Mouse (Mus musculus): ENCODE measurements at regions not wholly inside any gene's neighbourhood (a gene's known extent, or its start where the extent isn't known, plus 50 kb on each side); places are given as distances from the start of the nearest gene placed in this dataset.

DNA sequence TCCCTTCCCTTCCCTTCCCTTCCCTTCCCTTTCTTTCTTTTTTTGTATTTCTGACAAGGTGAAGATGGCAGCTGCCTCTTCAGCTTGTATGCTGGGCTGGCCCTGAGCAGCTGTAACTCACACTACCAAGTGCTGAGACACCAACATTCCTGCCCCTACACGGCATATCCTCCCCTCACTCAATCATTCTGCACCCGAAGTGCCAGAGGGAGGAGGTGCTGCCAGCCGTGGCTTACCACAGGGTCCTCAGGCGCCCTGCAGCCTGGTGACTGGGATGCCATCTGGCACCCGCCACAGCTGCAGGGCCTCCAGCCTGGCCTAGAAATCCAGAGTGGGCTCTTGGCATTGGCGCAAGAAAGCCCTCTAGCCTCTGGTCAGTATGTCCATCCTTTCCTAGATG is 84.4 kb upstream of the Bcl6 start:
- H3K4me3 ChIP-seq = no peak overlapping the region
- no peak for TF ChIP-seq CTCF (IDR thresholded peaks at IDR 0.05)
- H3K27ac ChIP-seq = no peak overlapping the region
- intact Hi-C loops (cut with DNase I) = no loop called here
- no peak for DNase-seq (ENCODE audit: extremely low spot score in 1 of 2, low spot score in 2 of 2)

DNA sequence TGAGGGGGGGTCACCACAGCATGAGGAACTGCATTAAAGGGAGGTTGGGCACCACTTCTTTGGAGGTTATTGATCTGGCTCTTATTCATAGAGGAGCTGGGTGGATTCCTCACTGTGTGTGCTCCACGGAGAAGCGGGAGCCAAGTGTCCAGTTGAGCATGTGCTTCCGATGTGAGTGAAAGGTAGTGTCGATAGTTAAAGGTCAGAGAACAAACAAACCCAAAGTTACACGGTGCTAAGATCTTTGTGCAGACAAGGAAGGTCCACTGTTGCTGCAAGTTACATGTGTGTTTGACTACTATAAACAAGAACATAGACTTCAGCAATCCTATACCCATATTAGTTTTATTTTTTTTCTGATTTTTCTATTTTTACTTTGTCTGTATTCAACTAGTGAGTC is 80.8 kb upstream of the Bcl6 start:
- no peak overlapping the region for H3K4me3 ChIP-seq
- no peak for TF ChIP-seq CTCF (IDR thresholded peaks at IDR 0.05)
- no peak for DNase-seq (ENCODE audit: extremely low spot score in 1 of 2, low spot score in 2 of 2)
- intact Hi-C loops (cut with DNase I) = no loop called here
- no peak overlapping the region for H3K27ac ChIP-seq

- no peak for DNase-seq (ENCODE audit: extremely low spot score in 1 of 2, low spot score in 2 of 2)
- intact Hi-C loops (cut with DNase I) = no loop called here
- TF ChIP-seq CTCF (IDR thresholded peaks at IDR 0.05) = no peak
- no peak overlapping the region for H3K27ac ChIP-seq
- H3K4me3 ChIP-seq = no peak overlapping the region
Observed at GRCm38 (mm10) chr16:24068250-24068813, 79.7 kb upstream of the Bcl6 start.

- no peak overlapping the region for H3K4me3 ChIP-seq
- TF ChIP-seq CTCF (IDR thresholded peaks at IDR 0.05) = no peak
- intact Hi-C loops (cut with DNase I) = no loop called here
- DNase-seq (ENCODE audit: extremely low spot score in 1 of 2, low spot score in 2 of 2) = no peak
- no peak overlapping the region for H3K27ac ChIP-seq
Observed at GRCm38 (mm10) chr16:24062314-24062713, 73.7 kb upstream of the Bcl6 start.

DNA sequence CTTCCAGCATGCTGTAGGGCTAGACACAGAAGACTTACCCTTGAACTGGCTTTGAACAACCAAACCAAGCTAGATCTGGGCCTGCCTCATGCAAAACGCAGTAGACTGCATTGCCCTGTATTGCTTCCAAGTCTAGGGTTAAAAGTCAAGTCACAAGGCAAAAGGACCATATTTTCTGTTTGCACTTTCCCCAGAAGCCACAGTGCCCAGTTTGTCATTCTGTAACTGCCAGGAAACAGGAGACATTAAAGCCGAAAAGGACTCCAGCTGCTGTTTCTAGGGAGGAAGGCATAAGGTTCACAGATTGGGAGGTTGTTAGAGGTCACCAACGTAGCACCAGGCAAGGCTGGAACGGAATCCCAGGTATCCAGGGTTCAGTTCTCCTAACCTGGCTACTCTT is 72.8 kb upstream of the Bcl6 start:
- no peak overlapping the region for H3K4me3 ChIP-seq
- no peak for DNase-seq (ENCODE audit: extremely low spot score in 1 of 2, low spot score in 2 of 2)
- no peak for TF ChIP-seq CTCF (IDR thresholded peaks at IDR 0.05)
- H3K27ac ChIP-seq = no peak overlapping the region
- intact Hi-C loops (cut with DNase I) = no loop called here

GRCm38 (mm10) chr16:24059090-24059600 is 70.5 kb upstream of the Bcl6 start:
- intact Hi-C loops (cut with DNase I) = no loop called here
- H3K4me3 ChIP-seq = no peak overlapping the region
- no peak for TF ChIP-seq CTCF (IDR thresholded peaks at IDR 0.05)
- DNase-seq (ENCODE audit: extremely low spot score in 1 of 2, low spot score in 2 of 2) = no peak
- H3K27ac ChIP-seq = no peak overlapping the region

DNA sequence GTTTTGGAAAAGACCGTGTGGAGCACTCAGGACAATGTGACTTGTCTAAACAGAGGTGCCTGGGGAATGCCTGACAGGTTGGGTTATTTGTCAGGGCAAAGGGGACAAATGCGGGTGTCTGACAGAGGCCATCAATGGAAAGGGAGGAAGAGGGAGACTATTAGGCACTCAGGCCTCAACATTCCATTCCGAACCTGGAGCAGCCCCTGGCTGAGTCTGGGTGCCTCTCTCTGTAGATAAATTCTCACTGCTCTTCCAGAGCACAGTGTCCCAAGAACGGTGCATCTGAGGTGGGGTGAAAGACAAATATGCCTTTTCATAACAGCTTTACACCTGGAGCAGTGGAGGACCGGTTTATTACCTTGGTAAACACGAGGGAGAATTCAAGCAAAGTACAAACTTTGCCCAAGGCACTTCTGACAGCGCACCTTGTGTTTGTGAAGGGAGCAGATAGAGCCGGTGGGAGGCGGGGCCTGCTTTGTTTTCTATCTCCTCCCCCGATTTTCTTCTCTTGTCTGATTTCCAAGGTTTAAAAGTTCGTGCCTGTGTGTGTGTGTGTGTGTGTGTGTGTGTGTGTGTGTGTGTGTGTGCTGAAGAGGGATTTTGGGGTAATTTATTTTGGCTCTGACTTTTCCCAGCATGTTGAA is 68.4 kb upstream of the Bcl6 start:
- no peak for DNase-seq (ENCODE audit: extremely low spot score in 1 of 2, low spot score in 2 of 2)
- intact Hi-C loops (cut with DNase I) = no loop called here
- TF ChIP-seq CTCF (IDR thresholded peaks at IDR 0.05) = no peak
- H3K4me3 ChIP-seq = no peak overlapping the region
- H3K27ac ChIP-seq = no peak overlapping the region

GRCm38 (mm10) chr16:24056123-24056884 is 67.7 kb upstream of the Bcl6 start:
- no peak for DNase-seq (ENCODE audit: extremely low spot score in 1 of 2, low spot score in 2 of 2)
- H3K27ac ChIP-seq = no peak overlapping the region
- no peak for TF ChIP-seq CTCF (IDR thresholded peaks at IDR 0.05)
- H3K4me3 ChIP-seq = no peak overlapping the region
- intact Hi-C loops (cut with DNase I) = no loop called here

DNA sequence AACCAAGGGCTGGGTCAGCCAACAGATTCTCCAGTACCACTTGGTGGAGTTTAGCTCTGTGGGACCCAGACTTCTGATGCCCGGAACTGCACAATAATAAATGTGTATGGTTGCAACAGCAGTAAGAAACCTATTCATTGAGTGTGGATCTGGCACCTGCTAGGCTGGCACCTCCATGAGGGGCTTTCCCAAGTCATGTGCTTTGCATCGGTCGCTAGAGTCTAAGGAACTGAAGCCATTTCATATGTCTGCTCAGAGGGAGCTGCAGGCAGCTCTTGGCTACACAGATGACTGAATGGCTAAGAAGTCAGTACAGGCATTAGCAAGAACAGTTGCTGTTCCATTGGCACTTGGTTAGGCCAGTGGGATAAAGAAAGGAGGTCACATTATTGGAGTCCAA is 65.6 kb upstream of the Bcl6 start:
- no peak overlapping the region for H3K27ac ChIP-seq
- no peak for TF ChIP-seq CTCF (IDR thresholded peaks at IDR 0.05)
- intact Hi-C loops (cut with DNase I) = no loop called here
- DNase-seq (ENCODE audit: extremely low spot score in 1 of 2, low spot score in 2 of 2) = no peak
- no peak overlapping the region for H3K4me3 ChIP-seq

DNA sequence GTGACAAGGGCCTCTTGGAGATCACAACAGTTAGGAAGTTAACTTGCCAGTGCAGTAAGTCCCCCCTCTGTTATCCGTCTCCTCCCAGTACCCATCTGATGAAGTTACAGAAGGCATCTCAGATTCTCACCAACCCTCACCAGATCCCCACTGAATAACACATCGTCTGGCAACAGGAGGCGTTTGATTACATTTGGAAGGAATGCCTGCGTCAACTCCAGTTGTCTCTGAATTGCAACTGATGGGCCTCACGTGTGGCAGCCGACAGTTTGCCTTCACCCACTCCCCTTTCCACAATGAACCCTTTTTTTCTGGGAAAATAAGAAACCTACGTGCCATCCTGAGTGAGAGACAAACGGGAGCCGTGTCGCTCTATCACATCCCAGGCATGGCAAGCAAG is 64.8 kb upstream of the Bcl6 start:
- no peak overlapping the region for H3K27ac ChIP-seq
- TF ChIP-seq CTCF (IDR thresholded peaks at IDR 0.05) = no peak
- H3K4me3 ChIP-seq = no peak overlapping the region
- no peak for DNase-seq (ENCODE audit: extremely low spot score in 1 of 2, low spot score in 2 of 2)
- intact Hi-C loops (cut with DNase I) = no loop called here

DNA sequence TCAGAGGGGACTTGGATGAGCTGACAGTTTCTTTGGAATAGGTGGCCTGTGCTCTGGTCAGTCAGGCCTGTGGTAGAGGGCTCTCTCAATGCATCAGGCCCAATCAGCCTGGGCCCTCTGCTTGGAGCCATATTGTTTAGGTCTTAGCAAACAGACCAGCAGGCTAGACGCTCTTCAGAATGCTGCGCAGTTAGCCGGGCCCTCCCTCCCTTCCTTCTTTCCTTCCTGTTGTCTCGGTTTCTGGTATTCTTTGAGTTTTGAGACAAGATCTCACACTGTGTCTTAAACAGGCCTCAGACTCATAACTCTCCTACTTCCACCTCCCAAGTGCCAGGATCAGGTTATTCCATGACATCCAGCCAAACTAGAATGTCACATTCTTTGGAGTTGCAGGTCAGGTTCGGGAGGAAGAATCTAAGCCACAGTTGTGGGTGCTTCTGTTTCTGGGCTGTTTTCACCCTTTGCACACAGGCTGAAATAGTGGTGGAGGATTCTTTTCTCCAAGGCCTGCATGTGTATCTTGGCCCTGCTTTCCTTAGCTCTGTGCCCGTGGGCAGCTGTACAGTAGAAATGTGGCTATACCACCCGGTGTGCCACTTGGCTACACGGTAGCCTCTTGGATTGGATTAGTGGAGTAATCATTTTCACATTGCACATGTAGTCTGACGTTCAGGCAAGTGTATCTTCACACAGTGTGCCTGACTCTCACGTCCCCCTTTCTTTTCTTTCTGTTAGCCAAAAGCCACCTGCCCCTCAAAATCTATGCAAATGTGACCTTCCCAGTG is 62.4 kb upstream of the Bcl6 start:
- no peak overlapping the region for H3K4me3 ChIP-seq
- no peak overlapping the region for H3K27ac ChIP-seq
- no peak for DNase-seq (ENCODE audit: extremely low spot score in 1 of 2, low spot score in 2 of 2)
- no peak for TF ChIP-seq CTCF (IDR thresholded peaks at IDR 0.05)
- intact Hi-C loops (cut with DNase I) = no loop called here

- intact Hi-C loops (cut with DNase I) = no loop called here
- no peak overlapping the region for H3K27ac ChIP-seq
- H3K4me3 ChIP-seq = no peak overlapping the region
- TF ChIP-seq CTCF (IDR thresholded peaks at IDR 0.05) = no peak
- DNase-seq (ENCODE audit: extremely low spot score in 1 of 2, low spot score in 2 of 2) = no peak
Observed at GRCm38 (mm10) chr16:24043779-24044178, 55.1 kb upstream of the Bcl6 start.

Measured in left cerebral cortex, adult 2 months (tissue).